In the genomic region with DNA sequence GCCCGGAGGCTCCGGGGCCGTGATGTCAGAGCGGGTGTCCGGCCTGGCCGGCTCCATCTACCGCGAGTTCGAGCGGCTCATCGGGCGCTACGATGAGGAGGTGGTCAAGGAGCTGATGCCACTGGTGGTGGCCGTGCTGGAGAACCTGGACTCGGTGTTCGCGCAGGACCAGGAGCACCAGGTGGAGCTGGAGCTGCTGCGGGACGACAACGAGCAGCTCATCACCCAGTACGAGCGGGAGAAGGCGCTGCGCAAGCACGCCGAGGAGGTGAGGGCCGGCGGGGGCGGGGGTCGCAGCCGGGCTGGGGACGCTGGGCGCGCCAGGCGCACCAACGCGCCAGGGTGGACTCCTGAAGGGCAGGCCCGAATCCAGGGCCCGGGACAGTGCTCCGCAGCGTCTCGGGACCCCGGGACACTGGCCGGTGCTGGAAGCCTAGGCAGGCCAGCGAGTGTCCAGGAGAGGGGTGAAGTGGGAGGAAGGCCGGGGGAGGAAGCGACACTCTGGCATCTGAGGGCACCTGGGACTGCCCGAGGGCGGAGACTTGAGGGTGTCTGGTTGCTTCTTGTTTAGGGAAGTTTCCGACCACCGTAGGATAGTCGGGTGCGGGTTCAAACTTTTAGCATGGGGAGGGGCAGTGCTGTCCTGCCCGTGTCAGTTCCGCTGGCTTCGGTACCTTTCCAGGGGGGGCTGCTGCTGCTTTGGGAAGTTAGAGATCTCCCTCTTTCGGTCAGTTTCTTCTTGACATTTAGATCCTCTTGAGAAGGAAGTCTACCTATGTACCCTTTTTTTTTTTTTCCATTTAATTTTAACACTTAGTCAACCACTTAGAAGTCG, we compare ENCODE assay signal across 7 mouse cellular contexts. TPM values are rescaled to one million over a fixed set of nuclear protein-coding genes. Genes with fewer than 3 reads are reported as not detected.
A peak's percentile ranks its signal among the peaks of the same experiment; 100 is the strongest.
DNase-seq lines count a peak whose midpoint lies in the region; ATAC-seq and TF ChIP-seq lines count a peak whose summit lies in the region.

No protein-coding gene starts in this region.

- H3K27ac ChIP-seq in brown adipose tissue, adult 24 weeks (replicated peaks; ENCODE audit: low read depth, low read length): peak overlapping the region; percentile 96
- H3K27ac ChIP-seq in forebrain, postnatal 0 days (ENCODE audit: low read depth, low read length): peak overlapping the region; percentile 91

- peaks cover 9% of the 10 kb centered on the region for H3K4me1 ChIP-seq in brown adipose tissue, adult 24 weeks (ENCODE audit: control insufficient read depth, insufficient read depth, insufficient read length, low read length)
- H3K4me1 ChIP-seq in forebrain, postnatal 0 days (ENCODE audit: insufficient read depth): peaks cover 21% of the 10 kb centered on the region; the same call in 1 of the 2 replicates

- no peaks in the 10 kb centered on the region for H3K9me3 ChIP-seq in forebrain, postnatal 0 days (ENCODE audit: low read length)

- H3K4me2 ChIP-seq in forebrain, postnatal 0 days (ENCODE audit: low read depth): peak overlapping the region; percentile 92

- DNase-seq in MN1 (ENCODE audit: low spot score): peak; percentile 58
- DNase-seq in forebrain, postnatal 0 days: no peak
- DNase-seq in heart, postnatal 4 days: peak; percentile 52
- peak; percentile 17 for DNase-seq in layer of hippocampus, adult 9-10 months (ENCODE audit: low spot score)
- peak; percentile 42 for DNase-seq in lung, postnatal 14 days
- DNase-seq in ovary, postnatal 14 days (ENCODE audit: low spot score): peak; percentile 31

- peak overlapping the region; percentile 99 for H3K4me3 ChIP-seq in brown adipose tissue, adult 24 weeks (ENCODE audit: insufficient read depth, low read depth, low read length)
- peak overlapping the region; percentile 97 for H3K4me3 ChIP-seq in forebrain, postnatal 0 days (ENCODE audit: low read depth, low read length)

- WGBS in forebrain, postnatal 0 days: under 1% methylated on average over 58 of the region's 58 CpGs

- H3K36me3 ChIP-seq in forebrain, postnatal 0 days (ENCODE audit: insufficient read depth): no peaks in the 10 kb centered on the region

- TF ChIP-seq CTCF in forebrain, postnatal 0 days (IDR thresholded peaks at IDR 0.05; ENCODE audit: low read depth): 0 out of 2 replicates have a peak, but pooled peaks have one; percentile 20

- H3K9ac ChIP-seq in forebrain, postnatal 0 days: peak overlapping the region; percentile 91

- no peaks in the 10 kb centered on the region for H3K27me3 ChIP-seq in forebrain, postnatal 0 days (ENCODE audit: insufficient read depth, low read length)

- peak; percentile 23 for ATAC-seq in forebrain, postnatal 0 days

RNA-seq across cellular contexts. Expression of gene Spag9, which starts 0.6 kb away (rescaled TPM):
- 39.2 and 45.7 TPM in 2 replicates for polyA plus RNA-seq in brown adipose tissue, adult 24 weeks (2012; ENCODE audit: insufficient read depth, insufficient read length, missing spikeins)
- 127 and 155 TPM in 2 replicates for total RNA-seq in forebrain, postnatal 0 days (2014; rRNA removed)
- 50.0 and 67.1 TPM in 2 replicates for polyA plus RNA-seq in forebrain, postnatal 0 days (2015; fragmentation: Nextera tagmentation; extraction: Ambion mirVana)
- 100 to 1,000 TPM; 139 to 146 TPM for total RNA-seq in heart, postnatal 4 days (2021)

RNA-seq across cellular contexts. Expression of gene Nme1, which starts 28.2 kb away (rescaled TPM):
- polyA plus RNA-seq in brown adipose tissue, adult 24 weeks (2012; ENCODE audit: insufficient read depth, insufficient read length, missing spikeins): 33.7 and 46.1 TPM in 2 replicates
- total RNA-seq in forebrain, postnatal 0 days (2014; rRNA removed): 60.0 and 103 TPM in 2 replicates
- polyA plus RNA-seq in forebrain, postnatal 0 days (2015; fragmentation: Nextera tagmentation; extraction: Ambion mirVana): 361 and 415 TPM in 2 replicates
- 10 to 100 TPM; 32.7 to 37.8 TPM for total RNA-seq in heart, postnatal 4 days (2021)

RNA-seq across cellular contexts. Expression of gene Gm20390, which starts 28.4 kb away (rescaled TPM):
- 164 and 189 TPM in 2 replicates for polyA plus RNA-seq in brown adipose tissue, adult 24 weeks (2012; ENCODE audit: insufficient read depth, insufficient read length, missing spikeins)
- 90.4 and 115 TPM in 2 replicates for total RNA-seq in forebrain, postnatal 0 days (2014; rRNA removed)
- 448 and 574 TPM in 2 replicates for polyA plus RNA-seq in forebrain, postnatal 0 days (2015; fragmentation: Nextera tagmentation; extraction: Ambion mirVana)
- total RNA-seq in heart, postnatal 4 days (2021): 10 to 100 TPM; 45.3 to 56.6 TPM

RNA-seq across cellular contexts. Expression of gene Nme2, which starts 40.5 kb away (rescaled TPM):
- 510 and 580 TPM in 2 replicates for polyA plus RNA-seq in brown adipose tissue, adult 24 weeks (2012; ENCODE audit: insufficient read depth, insufficient read length, missing spikeins)
- 299 and 495 TPM in 2 replicates for total RNA-seq in forebrain, postnatal 0 days (2014; rRNA removed)
- polyA plus RNA-seq in forebrain, postnatal 0 days (2015; fragmentation: Nextera tagmentation; extraction: Ambion mirVana): 195 and 278 TPM in 2 replicates
- 1,000 to 10,000 TPM in 1 of 2 experiments, 100 to 1,000 TPM in 1; 991 to 1,141 TPM for total RNA-seq in heart, postnatal 4 days (2021)
